Comparison of ENCODE assay signal across 23 mouse cellular contexts in the genomic region with DNA sequence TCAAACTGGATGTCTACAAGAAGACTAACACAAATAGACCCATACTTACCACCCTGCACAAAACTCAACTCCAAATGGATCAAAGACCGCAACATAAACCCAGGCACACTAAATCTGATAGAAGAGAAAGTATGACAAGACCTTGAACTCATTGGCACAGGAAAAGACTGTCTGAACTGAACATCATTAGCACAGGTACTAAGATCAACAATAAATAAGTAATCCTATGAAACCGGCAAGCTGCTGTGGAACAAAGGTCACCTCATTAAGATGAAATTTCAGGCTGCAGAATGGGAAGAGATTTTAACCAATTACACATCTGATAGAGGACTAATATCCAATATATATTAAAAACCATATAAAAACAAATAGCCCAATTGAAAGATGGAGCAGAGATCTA.
"Had no signal": no experiment of that assay in that cellular context is flagged by ENCODE, and none has a peak within 500 bp of the region (broad histone marks: within the 10 kb centered on the region; RNA-seq: fewer than 3 reads in every experiment).

No protein-coding gene starts in this region.

- H3K4me2 ChIP-seq: heart, embryonic 12.5 days; hindbrain, embryonic 13.5 days; hindbrain, embryonic 15.5 days; intestine, embryonic 15.5 days; kidney, embryonic 15.5 days; limb, embryonic 13.5 days; limb, embryonic 15.5 days; liver, embryonic 11.5 days had no signal

- H3K9ac ChIP-seq: forebrain, postnatal 0 days; heart, embryonic 12.5 days; hindbrain, embryonic 13.5 days; hindbrain, embryonic 15.5 days; intestine, embryonic 15.5 days; kidney, embryonic 15.5 days; limb, embryonic 13.5 days; limb, embryonic 15.5 days; liver, embryonic 14.5 days had no signal

- H3K4me3 ChIP-seq: heart, embryonic 10.5 days; heart, embryonic 12.5 days; hindbrain, embryonic 13.5 days; hindbrain, embryonic 15.5 days; intestine, embryonic 15.5 days; kidney, embryonic 15.5 days; limb, embryonic 13.5 days; limb, embryonic 15.5 days had no signal

- H3K27me3 ChIP-seq: heart, embryonic 12.5 days; hindbrain, embryonic 13.5 days; hindbrain, embryonic 15.5 days; intestine, embryonic 15.5 days; kidney, embryonic 15.5 days; limb, embryonic 13.5 days; limb, embryonic 15.5 days had no signal

- H3K36me3 ChIP-seq: hindbrain, embryonic 15.5 days; intestine, embryonic 15.5 days; kidney, embryonic 15.5 days; limb, embryonic 13.5 days; limb, embryonic 15.5 days had no signal

- DNase-seq: forebrain, postnatal 0 days; gastrocnemius, postnatal 14 days; gastrocnemius, postnatal 36 days; heart, adult 18-20 months; heart, postnatal 10 days; kidney, adult 11 months; kidney, adult 8-10 months; kidney, postnatal 36 days; layer of hippocampus, adult 9-11 months; layer of hippocampus, postnatal 36 days; left cerebral cortex, postnatal 4 days had no signal

- ATAC-seq: forebrain, postnatal 0 days; hindbrain, postnatal 0 days; intestine, embryonic 15.5 days had no signal

- H3K27ac ChIP-seq: heart, embryonic 10.5 days; hindbrain, embryonic 13.5 days; hindbrain, embryonic 15.5 days; hindbrain, postnatal 0 days; intestine, embryonic 15.5 days; kidney, embryonic 15.5 days; kidney, postnatal 0 days; limb, embryonic 13.5 days; limb, embryonic 15.5 days; liver, embryonic 14.5 days had no signal

- H3K9me3 ChIP-seq: heart, embryonic 10.5 days; heart, embryonic 12.5 days; hindbrain, embryonic 13.5 days; hindbrain, embryonic 15.5 days; intestine, embryonic 15.5 days; kidney, embryonic 15.5 days; limb, embryonic 13.5 days; limb, embryonic 15.5 days had no signal

- H3K4me1 ChIP-seq: heart, embryonic 12.5 days; hindbrain, embryonic 15.5 days; intestine, embryonic 15.5 days; limb, embryonic 13.5 days; limb, embryonic 15.5 days had no signal
